Mouse (Mus musculus) midbrain, embryonic 15.5 days (tissue): ENCODE results near the gene Asic1. TPM values are rescaled to one million over a fixed set of nuclear protein-coding genes. Genes with fewer than 3 reads are reported as not detected.
"Not testable (repeated sequence)": the region's sequence is repeated elsewhere in the genome, so short reads cannot be mapped to it uniquely, and the experiment has no call there.

ENCODE experiments used
- ATAC-seq: fragments of 200-750 bp; cut with Nextera tagmentation; replicated peaks from 2 replicates; pipeline ENCODE4 v1.8.0; 2017; ENCODE audit warnings: moderate TSS enrichment
- H3K27ac ChIP-seq: fragments of 300-500 bp; sonication (generic); 2 replicates; pipeline ENCODE4 v1.5.1; 2015; ENCODE audit warnings: mild to moderate bottlenecking, inconsistent platforms
- H3K27me3 ChIP-seq: fragments of 300-500 bp; sonication (generic); replicated peaks from 2 replicates; pipeline ENCODE4 v1.6.1; 2015; ENCODE audit warnings: inconsistent platforms
- H3K36me3 ChIP-seq: fragments of 300-500 bp; sonication (generic); replicated peaks from 2 replicates; pipeline ENCODE4 v1.6.1; 2015; ENCODE audit warnings: inconsistent platforms
- H3K4me1 ChIP-seq: fragments of 300-500 bp; sonication (generic); 2 replicates; pipeline ENCODE4 v1.6.1; 2015; ENCODE audit warnings: inconsistent platforms
- H3K4me2 ChIP-seq: fragments of 300-500 bp; sonication (generic); 2 replicates; pipeline ENCODE4 v1.6.1; 2015; ENCODE audit warnings: inconsistent platforms, mild to moderate bottlenecking, moderate library complexity
- H3K4me3 ChIP-seq: fragments of 300-500 bp; sonication (generic); 2 replicates; pipeline ENCODE4 v1.5.1; 2015; ENCODE audit warnings: mild to moderate bottlenecking, inconsistent platforms
- H3K9ac ChIP-seq: fragments of 300-500 bp; sonication (generic); 2 replicates; pipeline ENCODE4 v1.6.1; 2015; ENCODE audit warnings: mild to moderate bottlenecking, inconsistent platforms
- H3K9me3 ChIP-seq: fragments of 300-500 bp; sonication (generic); 2 replicates; pipeline ENCODE4 v1.6.1; 2016; ENCODE audit warnings: inconsistent platforms
- WGBS: fragments of 180-500 bp; shearing (Covaris S2); methylation state at CpG from one replicate; pipeline ENCODE4 v1.1.7; 2015; ENCODE audit warnings: mixed read lengths; 5-methylcytosine and 5-hydroxymethylcytosine counted together
- polyA plus RNA-seq: library from polyadenylated mRNA; unstranded; fragments of >200 nt; fragmentation: Nextera tagmentation; extraction: Ambion mirVana; gene quantifications from 2 replicates; pipeline ENCODE4 v1.2.1, GENCODE M21; 2015

Gene Asic1
- polyA plus RNA-seq, 1 experiment from 2014 or later, result 65.9 TPM

- Histone ChIP-seq H3K4me1 (peaks cover 21% of the 10 kb centered on the region), H3K36me3 (peaks cover 21% of the 10 kb centered on the region), H3K27ac (peak overlapping the region; percentile 19; the same call in 1 of the 2 replicates), H3K4me2 (no peak overlapping the region), H3K27me3 (no peaks in the 10 kb centered on the region), H3K9me3 (no peaks in the 10 kb centered on the region), H3K9ac (no peak overlapping the region), H3K4me3 (no peak overlapping the region)
- WGBS, result 54% methylated on average over 9 of the region's 9 CpGs
- ATAC-seq, result peak; percentile 38; the same call in 1 of the 2 replicates
Observed at GRCm38 (mm10) chr15:99691976-99692375, 21.8 kb downstream of the Asic1 start.

GRCm38 (mm10) chr15:99697309-99697708, 27.1 kb downstream of the Asic1 start:
- H3K4me1 ChIP-seq, result peaks cover 4% of the 10 kb centered on the region; the same call in 1 of the 2 replicates
- no peak overlapping the region for H3K27ac ChIP-seq
- H3K9ac ChIP-seq, result no peak overlapping the region
- 40% methylated on average over 2 of the region's 2 CpGs for WGBS
- no peak for ATAC-seq
- no peaks in the 10 kb centered on the region for H3K27me3 ChIP-seq
- H3K4me2 ChIP-seq, result no peak overlapping the region
- H3K4me3 ChIP-seq, result no peak overlapping the region
- H3K36me3 ChIP-seq, result peaks cover 24% of the 10 kb centered on the region
- H3K9me3 ChIP-seq, result no peaks in the 10 kb centered on the region

- Histone ChIP-seq H3K27ac (no peak overlapping the region), H3K9ac (no peak overlapping the region), H3K4me2 (no peak overlapping the region), H3K9me3 (no peaks in the 10 kb centered on the region), H3K4me3 (no peak overlapping the region), H3K36me3 (peaks cover 24% of the 10 kb centered on the region), H3K27me3 (no peaks in the 10 kb centered on the region), H3K4me1 (peaks cover 14% of the 10 kb centered on the region)
- no peak for ATAC-seq
- WGBS, result 43% methylated on average over 19 of the region's 20 CpGs
Observed at GRCm38 (mm10) chr15:99698533-99699085, 28.4 kb downstream of the Asic1 start.

- H3K27me3 ChIP-seq, result no peaks in the 10 kb centered on the region
- no peak overlapping the region for H3K27ac ChIP-seq
- H3K36me3 ChIP-seq, result peaks cover 27% of the 10 kb centered on the region
- no peak overlapping the region for H3K9ac ChIP-seq
- 90% methylated on average over 10 of the region's 10 CpGs for WGBS
- H3K9me3 ChIP-seq, result no peaks in the 10 kb centered on the region
- no peak overlapping the region for H3K4me3 ChIP-seq
- H3K4me2 ChIP-seq, result no peak overlapping the region
- no peak for ATAC-seq
- peaks cover 21% of the 10 kb centered on the region for H3K4me1 ChIP-seq
Observed at GRCm38 (mm10) chr15:99699715-99700114, 29.5 kb downstream of the Asic1 start.

- Histone ChIP-seq H3K27me3 (no peaks in the 10 kb centered on the region), H3K27ac (no peak overlapping the region), H3K36me3 (peaks cover 23% of the 10 kb centered on the region), H3K4me1 (peaks cover 26% of the 10 kb centered on the region), H3K4me2 (no peak overlapping the region), H3K9me3 (no peaks in the 10 kb centered on the region), H3K4me3 (no peak overlapping the region), H3K9ac (no peak overlapping the region)
- WGBS, result 93% methylated on average over 18 of the region's 18 CpGs
- no peak for ATAC-seq
Observed at GRCm38 (mm10) chr15:99700219-99701106, 30.3 kb downstream of the Asic1 start.

- not testable (repeated sequence) for H3K27me3 ChIP-seq, H3K9me3 ChIP-seq
- Histone ChIP-seq H3K27ac (peak overlapping the region; percentile 98), H3K4me1 (peaks cover 30% of the 10 kb centered on the region), H3K9ac (0 out of 2 replicates have a peak overlapping the region, but pooled peaks have one; percentile 96), H3K4me2 (peak overlapping the region; percentile 95), H3K4me3 (peak overlapping the region; percentile 87), H3K36me3 (peaks cover 20% of the 10 kb centered on the region; the same call in 1 of the 2 replicates)
- peak; percentile 2; the same call in 1 of the 2 replicates for ATAC-seq
- 50% methylated on average over 16 of the region's 16 CpGs for WGBS
Observed at GRCm38 (mm10) chr15:99701640-99701998, 31.5 kb downstream of the Asic1 start.

GRCm38 (mm10) chr15:99701999-99702900, 32.1 kb downstream of the Asic1 start, which contains the start of gene Smarcd1:
Gene Smarcd1, plus strand, starts transcription at chr15:99702129.
- Histone ChIP-seq H3K36me3 (peaks cover 18% of the 10 kb centered on the region), H3K27ac (peak within 1 kb of the TSS; percentile 98), H3K9me3 (no peaks in the 10 kb centered on the region), H3K4me1 (peaks cover 30% of the 10 kb centered on the region), H3K4me2 (peak within 1 kb of the TSS; percentile 95), H3K4me3 (peak within 1 kb of the TSS; percentile 87), H3K9ac (peak within 1 kb of the TSS; percentile 96), H3K27me3 (no peaks in the 10 kb centered on the region)
- peak; percentile 96 for ATAC-seq
- WGBS, result under 1% methylated on average over 63 of the region's 71 CpGs

- Histone ChIP-seq H3K27me3 (no peaks in the 10 kb centered on the region), H3K27ac (peak overlapping the region; percentile 98), H3K4me3 (peak overlapping the region; percentile 87), H3K4me1 (peaks cover 30% of the 10 kb centered on the region), H3K9me3 (no peaks in the 10 kb centered on the region), H3K9ac (peak overlapping the region; percentile 96), H3K36me3 (peaks cover 27% of the 10 kb centered on the region), H3K4me2 (peak overlapping the region; percentile 95)
- no peak for ATAC-seq
- 49% methylated on average over 9 of the region's 9 CpGs for WGBS
Observed at GRCm38 (mm10) chr15:99703104-99703503, 32.9 kb downstream of the Asic1 start.

GRCm38 (mm10) chr15:99703676-99704040, 33.5 kb downstream of the Asic1 start:
- H3K4me3 ChIP-seq, result peak overlapping the region; percentile 87
- peak overlapping the region; percentile 95 for H3K4me2 ChIP-seq
- H3K27ac ChIP-seq, result peak overlapping the region; percentile 98
- 55% methylated on average over 5 of the region's 5 CpGs for WGBS
- H3K4me1 ChIP-seq, result peaks cover 30% of the 10 kb centered on the region
- peaks cover 32% of the 10 kb centered on the region for H3K36me3 ChIP-seq
- ATAC-seq, result no peak
- no peaks in the 10 kb centered on the region for H3K9me3 ChIP-seq
- H3K27me3 ChIP-seq, result no peaks in the 10 kb centered on the region
- H3K9ac ChIP-seq, result peak overlapping the region; percentile 96; the same call in 1 of the 2 replicates

GRCm38 (mm10) chr15:99704041-99704681, 34.0 kb downstream of the Asic1 start:
- Histone ChIP-seq H3K4me2 (peak overlapping the region; percentile 95), H3K36me3 (peaks cover 38% of the 10 kb centered on the region), H3K27ac (peak overlapping the region; percentile 98), H3K4me1 (peaks cover 30% of the 10 kb centered on the region), H3K4me3 (peak overlapping the region; percentile 87), H3K9ac (peak overlapping the region; percentile 96), H3K27me3 (no peaks in the 10 kb centered on the region), H3K9me3 (no peaks in the 10 kb centered on the region)
- 16% methylated on average over 23 of the region's 23 CpGs for WGBS
- no peak for ATAC-seq

- Histone ChIP-seq H3K27ac (peak overlapping the region; percentile 71), H3K4me2 (peak overlapping the region; percentile 95), H3K27me3 (no peaks in the 10 kb centered on the region), H3K9me3 (no peaks in the 10 kb centered on the region), H3K4me1 (peaks cover 30% of the 10 kb centered on the region), H3K9ac (peak overlapping the region; percentile 3; the same call in 1 of the 2 replicates), H3K36me3 (peaks cover 41% of the 10 kb centered on the region), H3K4me3 (peak overlapping the region; percentile 87)
- 20% methylated on average over 7 of the region's 7 CpGs for WGBS
- ATAC-seq, result no peak
Observed at GRCm38 (mm10) chr15:99704881-99705280, 34.7 kb downstream of the Asic1 start.
